In the genomic region with DNA sequence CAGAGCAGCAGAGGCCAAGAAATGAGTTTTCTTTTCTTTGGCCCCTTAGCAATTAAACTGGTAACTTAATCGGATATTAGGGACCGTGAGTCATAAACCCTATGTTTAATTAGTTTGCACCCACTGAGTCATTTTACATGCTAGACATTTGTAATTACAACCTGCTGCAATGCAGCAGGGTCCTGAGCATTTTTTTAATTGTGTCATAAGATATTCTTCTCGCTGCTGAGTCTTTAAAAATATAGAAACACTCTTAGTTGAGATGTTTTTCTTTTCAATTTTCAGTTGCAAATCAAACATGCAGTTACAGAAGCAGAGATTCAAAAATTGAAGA, we compare ENCODE assay signal across 11 mouse cellular contexts.
DNase-seq lines count a peak whose midpoint lies in the region; ATAC-seq and TF ChIP-seq lines count a peak whose summit lies in the region.
"Had no signal": no experiment of that assay in that cellular context is flagged by ENCODE, and none has a peak within 500 bp of the region (broad histone marks: within the 10 kb centered on the region; RNA-seq: fewer than 3 reads in every experiment).

No protein-coding gene starts in this region.

- DNase-seq in heart, postnatal 10 days, result no peak
- DNase-seq in liver, embryonic 14.5 days (ENCODE audit: low read depth in 3 of 3, low spot score in 3 of 3), result no peak
- no peak for DNase-seq in liver, postnatal 0 days
- no peak for DNase-seq in embryonic facial prominence, embryonic 10.5 days (ENCODE audit: low spot score)
- no peak for DNase-seq in thymus, adult 18-20 months

- H3K9ac ChIP-seq in heart, embryonic 12.5 days, result no peak overlapping the region
- no peak overlapping the region for H3K9ac ChIP-seq in liver, embryonic 14.5 days (replicated peaks)
- H3K9ac ChIP-seq in liver, postnatal 0 days (replicated peaks), result no peak overlapping the region
- H3K9ac ChIP-seq in limb, embryonic 15.5 days, result no peak overlapping the region
- H3K9ac ChIP-seq: stomach, embryonic 15.5 days had no signal

- H3K9me3 ChIP-seq in heart, embryonic 12.5 days (replicated peaks), result no peaks in the 10 kb centered on the region
- no peaks in the 10 kb centered on the region for H3K9me3 ChIP-seq in liver, embryonic 14.5 days (ENCODE audit: control insufficient read depth, low read length)
- no peaks in the 10 kb centered on the region for H3K9me3 ChIP-seq in liver, postnatal 0 days (ENCODE audit: low read length)
- H3K9me3 ChIP-seq in embryonic facial prominence, embryonic 10.5 days, result no peaks in the 10 kb centered on the region
- H3K9me3 ChIP-seq in limb, embryonic 15.5 days, result no peaks in the 10 kb centered on the region
- H3K9me3 ChIP-seq: embryonic facial prominence, embryonic 13.5 days; forebrain, embryonic 13.5 days; stomach, embryonic 15.5 days had no signal

- TF ChIP-seq CTCF in liver, embryonic 14.5 days (IDR thresholded peaks at IDR 0.05; ENCODE audit: low read depth), result no peak
- TF ChIP-seq CTCF in liver, postnatal 0 days (IDR thresholded peaks at IDR 0.05; ENCODE audit: low read depth), result no peak

- H3K4me3 ChIP-seq in heart, embryonic 12.5 days, result no peak overlapping the region
- no peak overlapping the region for H3K4me3 ChIP-seq in liver, embryonic 14.5 days (ENCODE audit: insufficient read depth in 1 of 2, low read depth in 2 of 2, low read length in 2 of 2)
- H3K4me3 ChIP-seq in liver, postnatal 0 days (ENCODE audit: low read depth, low read length), result no peak overlapping the region
- H3K4me3 ChIP-seq in embryonic facial prominence, embryonic 10.5 days, result no peak overlapping the region; the same call in 1 of the 2 replicates
- peak overlapping the region; percentile 35; the same call in 1 of the 2 replicates for H3K4me3 ChIP-seq in limb, embryonic 15.5 days

- intact Hi-C loops in heart, postnatal 10 days (cut with DNase I), result loop anchor here (1.0 to 5.0 kb wide), 7 partner anchors 208 to 698 kb away; a partner anchor contains a TSS

- H3K4me2 ChIP-seq in heart, embryonic 12.5 days, result peak overlapping the region; percentile 67; the same call in 1 of the 2 replicates
- peak overlapping the region; percentile 60; the same call in 1 of the 2 replicates for H3K4me2 ChIP-seq in liver, embryonic 14.5 days (ENCODE audit: low read depth)
- H3K4me2 ChIP-seq in liver, postnatal 0 days (ENCODE audit: low read depth, low read length), result no peak overlapping the region
- no peak overlapping the region for H3K4me2 ChIP-seq in limb, embryonic 15.5 days

- H3K27me3 ChIP-seq in heart, embryonic 12.5 days (replicated peaks), result no peaks in the 10 kb centered on the region
- H3K27me3 ChIP-seq in liver, embryonic 14.5 days (ENCODE audit: control insufficient read depth, insufficient read depth, low read length), result no peaks in the 10 kb centered on the region
- H3K27me3 ChIP-seq in liver, postnatal 0 days (ENCODE audit: insufficient read depth, low read length), result no peaks in the 10 kb centered on the region
- no peaks in the 10 kb centered on the region for H3K27me3 ChIP-seq in embryonic facial prominence, embryonic 10.5 days (replicated peaks; ENCODE audit: low read depth, poor library complexity, severe bottlenecking)
- no peaks in the 10 kb centered on the region for H3K27me3 ChIP-seq in limb, embryonic 15.5 days
- H3K27me3 ChIP-seq: embryonic facial prominence, embryonic 13.5 days; forebrain, embryonic 13.5 days; Patski; stomach, embryonic 15.5 days had no signal

- ATAC-seq in heart, embryonic 12.5 days (ENCODE audit: insufficient number of reproducible peaks, low FRiP score), result no peak
- ATAC-seq in liver, embryonic 14.5 days (ENCODE audit: insufficient read depth), result no peak; the same call in 1 of the 2 replicates
- ATAC-seq in liver, postnatal 0 days, result no peak
- no peak for ATAC-seq in limb, embryonic 15.5 days (ENCODE audit: insufficient number of reproducible peaks, low FRiP score, low TSS enrichment, low read depth)

- H3K4me1 ChIP-seq in heart, embryonic 12.5 days (replicated peaks), result peaks cover 21% of the 10 kb centered on the region
- peaks cover 0 to 10% of the 10 kb centered on the region in 2 experiments; a peak in 2 of 4 replicates for H3K4me1 ChIP-seq in liver, embryonic 14.5 days (replicated peaks; ENCODE audit: control insufficient read depth in 2 of 2, insufficient read depth in 2 of 2, low read length in 1 of 2)
- 0 out of 2 replicates have a peak, but pooled peaks cover 4% of the 10 kb centered on the region for H3K4me1 ChIP-seq in liver, postnatal 0 days (ENCODE audit: insufficient read depth)
- H3K4me1 ChIP-seq in embryonic facial prominence, embryonic 10.5 days, result peaks cover 54% of the 10 kb centered on the region
- peaks cover 4% of the 10 kb centered on the region; the same call in 1 of the 2 replicates for H3K4me1 ChIP-seq in limb, embryonic 15.5 days
- H3K4me1 ChIP-seq: stomach, embryonic 15.5 days had no signal

- WGBS in heart, embryonic 12.5 days, result 22% methylated on average over 3 of the region's 3 CpGs
- WGBS in liver, embryonic 14.5 days (ENCODE audit: insufficient replicate concordance), result 13% methylated on average over 3 of the region's 3 CpGs
- 13% methylated on average over 3 of the region's 3 CpGs for WGBS in liver, postnatal 0 days (ENCODE audit: insufficient replicate concordance)
- 24% methylated on average over 3 of the region's 3 CpGs for WGBS in embryonic facial prominence, embryonic 10.5 days
- 6% methylated on average over 3 of the region's 3 CpGs for whole genome bisulfite sequencing in limb, embryonic 15.5 days

- no peak overlapping the region for H3K27ac ChIP-seq in heart, embryonic 12.5 days (ENCODE audit: poor library complexity, severe bottlenecking)
- H3K27ac ChIP-seq in liver, embryonic 14.5 days, result no peak overlapping the region
- H3K27ac ChIP-seq in liver, postnatal 0 days (ENCODE audit: low read depth), result no peak overlapping the region
- H3K27ac ChIP-seq in embryonic facial prominence, embryonic 10.5 days (replicated peaks), result peak overlapping the region; percentile 78
- H3K27ac ChIP-seq in limb, embryonic 15.5 days, result 0 out of 2 replicates have a peak overlapping the region, but pooled peaks have one; percentile 3
- H3K27ac ChIP-seq: stomach, embryonic 15.5 days had no signal

- peaks cover 11% of the 10 kb centered on the region for H3K36me3 ChIP-seq in heart, embryonic 12.5 days
- no peaks in the 10 kb centered on the region for H3K36me3 ChIP-seq in liver, embryonic 14.5 days (replicated peaks; ENCODE audit: control insufficient read depth, insufficient read depth, low read depth)
- H3K36me3 ChIP-seq in liver, postnatal 0 days (replicated peaks; ENCODE audit: insufficient read depth, low read length), result no peaks in the 10 kb centered on the region
- peaks cover 11% of the 10 kb centered on the region for H3K36me3 ChIP-seq in embryonic facial prominence, embryonic 10.5 days (replicated peaks)
- H3K36me3 ChIP-seq in limb, embryonic 15.5 days, result no peaks in the 10 kb centered on the region
- H3K36me3 ChIP-seq: stomach, embryonic 15.5 days had no signal

- TF ChIP-seq EP300 in liver, embryonic 14.5 days (IDR thresholded peaks at IDR 0.05; ENCODE audit: low read depth), result no peak
- TF ChIP-seq EP300 in liver, postnatal 0 days (IDR thresholded peaks at IDR 0.05; ENCODE audit: low read depth), result no peak

Comparison
In these comparisons a context has a peak if more than half of its experiments do, and no peak if none do; other contexts are left out.
1. H3K4me2 ChIP-seq: peak in heart, embryonic 12.5 days (single experiment) and liver, embryonic 14.5 days (single experiment); none in liver, postnatal 0 days (single experiment) and limb, embryonic 15.5 days (single experiment).
2. H3K27ac ChIP-seq: peak in embryonic facial prominence, embryonic 10.5 days (single experiment) and limb, embryonic 15.5 days (single experiment); none in heart, embryonic 12.5 days (single experiment), liver, embryonic 14.5 days (single experiment) and liver, postnatal 0 days (single experiment).